Mouse (Mus musculus) olfactory bulb, adult 2 months (tissue): ENCODE results near the gene Kirrel3.

Source experiments
- CTCF ChIP-seq: fragments of 200-500 bp; IDR thresholded peaks from 2 replicates; pipeline ENCODE4 v1.5.1; 2012; ENCODE audit warnings: low read depth, mild to moderate bottlenecking, low read length, moderate library complexity; ENCODE audit not compliant: insufficient read depth
- POLR2A ChIP-seq: fragments of 200-500 bp; IDR thresholded peaks from 2 replicates; pipeline ENCODE4 v1.6.1; 2012; ENCODE audit warnings: mild to moderate bottlenecking, low read depth, low read length, moderate library complexity; ENCODE audit not compliant: insufficient read depth

GRCm38 (mm10) chr9:35026897-35027311, 541.2 kb downstream of the Kirrel3 start:
- TF ChIP-seq POLR2A (no peak), CTCF (no peak)
